Mouse (Mus musculus): ENCODE measurements around the gene Ccdc157. TPM values are rescaled to one million over a fixed set of nuclear protein-coding genes. Genes with fewer than 3 reads are reported as not detected.

The Ccdc157 gene
- total and polyA plus RNA-seq, 2 experiments = 4.5 to 9.3 TPM

DNA sequence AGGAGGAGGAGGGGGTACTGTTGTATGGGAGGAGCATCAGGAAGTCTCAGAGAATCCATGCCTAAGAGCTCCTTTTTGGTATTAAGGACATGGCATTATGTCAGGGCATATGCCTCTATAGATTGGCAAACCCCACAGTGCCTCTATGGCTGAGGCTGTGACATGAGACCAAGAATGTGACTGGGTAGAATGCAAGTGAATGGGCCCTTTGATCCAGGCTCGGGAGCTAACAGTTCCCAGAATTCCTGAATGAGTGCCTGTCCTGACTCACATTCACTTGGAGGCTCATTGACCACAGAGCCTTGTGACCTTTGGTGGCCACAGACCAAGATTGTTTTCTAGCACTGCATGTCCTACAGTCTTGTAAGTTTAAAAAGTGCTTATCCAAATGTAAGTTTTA is 22.0 kb upstream of the Ccdc157 start:
- H3K27ac ChIP-seq (replicated peaks; ENCODE audit: insufficient read depth, low read depth, low read length) = no peak overlapping the region
- H3K36me3 ChIP-seq (ENCODE audit: control insufficient read depth, insufficient read depth, low read length) = peaks cover 37% of the 10 kb centered on the region; the same call in 1 of the 2 replicates
- TF ChIP-seq CTCF (IDR thresholded peaks at IDR 0.05; ENCODE audit: low read depth, low read length) (no peak), POLR2A (IDR thresholded peaks at IDR 0.05; ENCODE audit: extremely low read depth, insufficient read depth, low read length) (no peak)
- H3K9ac ChIP-seq (ENCODE audit: low read depth, low read length) = no peak overlapping the region
- H3K27me3 ChIP-seq (ENCODE audit: control insufficient read depth, insufficient read depth, low read length) = no peaks in the 10 kb centered on the region
- peaks cover 3% of the 10 kb centered on the region; the same call in 1 of the 2 replicates for H3K79me2 ChIP-seq (ENCODE audit: control insufficient read depth, insufficient read depth, low read length)
- no peak for DNase-seq (ENCODE audit: extremely low read depth, low read depth, low spot score)
- H3K4me3 ChIP-seq (ENCODE audit: insufficient read depth, low read depth, low read length) = no peak overlapping the region
- WGBS = 19% methylated on average over 1 of the region's 1 CpGs
- H3K4me1 ChIP-seq (ENCODE audit: control insufficient read depth, insufficient read depth, low read length) = no peaks in the 10 kb centered on the region

DNA sequence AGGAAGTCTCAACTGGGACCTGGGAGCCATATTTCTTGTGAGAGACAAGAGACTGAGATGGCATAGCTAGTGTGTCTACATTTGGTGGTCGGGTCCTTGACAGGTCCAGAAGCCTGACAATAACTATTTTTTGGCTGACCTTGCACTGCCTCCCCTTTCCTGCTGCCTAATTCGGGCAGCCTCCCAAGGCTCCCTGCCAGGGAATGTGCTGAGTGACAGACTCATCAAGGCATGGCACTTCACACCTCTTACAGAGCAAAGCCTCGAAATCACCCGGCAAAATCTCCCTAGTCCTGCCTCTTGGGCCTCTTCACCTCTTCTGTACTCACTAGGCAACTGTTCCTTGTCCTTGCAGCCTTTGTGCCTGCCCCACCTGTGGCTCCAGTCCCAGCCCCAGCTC is 17.6 kb upstream of the Ccdc157 start:
- H3K27me3 ChIP-seq (ENCODE audit: control insufficient read depth, insufficient read depth, low read length) = no peaks in the 10 kb centered on the region
- H3K36me3 ChIP-seq (ENCODE audit: control insufficient read depth, insufficient read depth, low read length) = peaks cover 75% of the 10 kb centered on the region
- H3K79me2 ChIP-seq (ENCODE audit: control insufficient read depth, insufficient read depth, low read length) = no peaks in the 10 kb centered on the region
- DNase-seq (ENCODE audit: extremely low read depth, low read depth, low spot score) = no peak
- H3K4me3 ChIP-seq (ENCODE audit: insufficient read depth, low read depth, low read length) = no peak overlapping the region
- H3K4me1 ChIP-seq (ENCODE audit: control insufficient read depth, insufficient read depth, low read length) = no peaks in the 10 kb centered on the region
- no peak for TF ChIP-seq CTCF (IDR thresholded peaks at IDR 0.05; ENCODE audit: low read depth, low read length)
- no peak for TF ChIP-seq POLR2A (IDR thresholded peaks at IDR 0.05; ENCODE audit: extremely low read depth, insufficient read depth, low read length)
- 73% methylated on average over 4 of the region's 4 CpGs for WGBS
- H3K9ac ChIP-seq (ENCODE audit: low read depth, low read length) = no peak overlapping the region
- no peak overlapping the region for H3K27ac ChIP-seq (replicated peaks; ENCODE audit: insufficient read depth, low read depth, low read length)

GRCm38 (mm10) chr11:4174586-4174985 is 14.5 kb upstream of the Ccdc157 start:
- Histone ChIP-seq H3K4me1 (ENCODE audit: control insufficient read depth, insufficient read depth, low read length) (no peaks in the 10 kb centered on the region), H3K9ac (ENCODE audit: low read depth, low read length) (no peak overlapping the region), H3K79me2 (ENCODE audit: control insufficient read depth, insufficient read depth, low read length) (no peaks in the 10 kb centered on the region), H3K36me3 (ENCODE audit: control insufficient read depth, insufficient read depth, low read length) (peaks cover 86% of the 10 kb centered on the region), H3K27ac (replicated peaks; ENCODE audit: insufficient read depth, low read depth, low read length) (no peak overlapping the region), H3K27me3 (ENCODE audit: control insufficient read depth, insufficient read depth, low read length) (no peaks in the 10 kb centered on the region), H3K4me3 (ENCODE audit: insufficient read depth, low read depth, low read length) (no peak overlapping the region)
- 69% methylated on average over 5 of the region's 5 CpGs for WGBS
- TF ChIP-seq POLR2A (IDR thresholded peaks at IDR 0.05; ENCODE audit: extremely low read depth, insufficient read depth, low read length) = no peak
- TF ChIP-seq CTCF (IDR thresholded peaks at IDR 0.05; ENCODE audit: low read depth, low read length) = no peak
- DNase-seq (ENCODE audit: extremely low read depth, low read depth, low spot score) = no peak

DNA sequence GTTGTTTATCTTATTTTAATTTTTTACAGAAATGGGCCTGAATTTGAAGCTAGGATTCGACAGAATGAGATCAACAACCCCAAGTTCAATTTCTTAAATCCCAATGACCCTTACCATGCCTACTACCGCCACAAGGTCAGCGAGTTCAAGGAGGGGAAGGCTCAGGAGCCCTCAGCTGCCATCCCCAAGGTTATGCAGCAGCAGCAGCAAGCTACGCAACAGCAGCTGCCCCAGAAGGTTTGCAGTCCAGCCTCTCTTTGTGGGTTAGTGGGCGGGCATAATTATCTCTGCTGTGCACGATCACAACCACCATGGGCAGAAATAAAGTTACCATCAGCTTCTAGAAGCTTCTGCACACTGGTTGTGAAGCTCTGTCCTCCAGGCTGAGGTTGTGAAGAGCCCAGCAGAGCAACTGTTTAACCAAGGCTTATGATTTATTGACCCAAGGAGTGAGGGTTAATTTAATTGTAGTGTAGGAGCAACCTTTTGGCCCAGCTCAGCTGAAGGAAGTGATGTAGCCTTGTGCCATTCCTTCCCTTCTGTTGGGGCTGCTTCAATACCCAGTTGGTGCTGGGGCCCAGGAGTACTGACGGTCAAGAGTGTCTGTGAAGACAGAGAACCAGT is 6.5 kb upstream of the Ccdc157 start:
- Histone ChIP-seq H3K4me1 (ENCODE audit: control insufficient read depth, insufficient read depth, low read length) (no peaks in the 10 kb centered on the region), H3K9ac (ENCODE audit: low read depth, low read length) (no peak overlapping the region), H3K27me3 (ENCODE audit: control insufficient read depth, insufficient read depth, low read length) (no peaks in the 10 kb centered on the region), H3K36me3 (ENCODE audit: control insufficient read depth, insufficient read depth, low read length) (peaks cover 74% of the 10 kb centered on the region), H3K27ac (replicated peaks; ENCODE audit: insufficient read depth, low read depth, low read length) (no peak overlapping the region), H3K4me3 (ENCODE audit: insufficient read depth, low read depth, low read length) (no peak overlapping the region), H3K79me2 (ENCODE audit: control insufficient read depth, insufficient read depth, low read length) (peaks cover 2% of the 10 kb centered on the region)
- TF ChIP-seq POLR2A (IDR thresholded peaks at IDR 0.05; ENCODE audit: extremely low read depth, insufficient read depth, low read length) = no peak
- no peak for TF ChIP-seq CTCF (IDR thresholded peaks at IDR 0.05; ENCODE audit: low read depth, low read length)
- 84% methylated on average over 7 of the region's 7 CpGs for WGBS
- no peak for DNase-seq (ENCODE audit: extremely low read depth, low read depth, low spot score)

- peaks cover 9% of the 10 kb centered on the region for H3K4me1 ChIP-seq (ENCODE audit: control insufficient read depth, insufficient read depth, low read length)
- no peak for DNase-seq (ENCODE audit: extremely low read depth, low read depth, low spot score)
- WGBS = 97% methylated on average over 2 of the region's 2 CpGs
These were observed 4.6 kb upstream of the Ccdc157 start for GRCm38 (mm10) chr11:4164701-4165100.

GRCm38 (mm10) chr11:4160758-4161480 is 826 bp upstream of the Ccdc157 start:
- H3K27me3 ChIP-seq (ENCODE audit: control insufficient read depth, insufficient read depth, low read length) = no peaks in the 10 kb centered on the region
- no peak for DNase-seq (ENCODE audit: extremely low read depth, low read depth, low spot score)
- TF ChIP-seq CTCF (IDR thresholded peaks at IDR 0.05; ENCODE audit: low read depth, low read length) (no peak), POLR2A (IDR thresholded peaks at IDR 0.05; ENCODE audit: extremely low read depth, insufficient read depth, low read length) (no peak)
- H3K9ac ChIP-seq (ENCODE audit: low read depth, low read length) = peak overlapping the region; percentile 87
- peaks cover 30% of the 10 kb centered on the region for H3K36me3 ChIP-seq (ENCODE audit: control insufficient read depth, insufficient read depth, low read length)
- peak overlapping the region; percentile 75 for H3K27ac ChIP-seq (replicated peaks; ENCODE audit: insufficient read depth, low read depth, low read length)
- peak overlapping the region; percentile 90 for H3K4me3 ChIP-seq (ENCODE audit: insufficient read depth, low read depth, low read length)
- peaks cover 11% of the 10 kb centered on the region for H3K79me2 ChIP-seq (ENCODE audit: control insufficient read depth, insufficient read depth, low read length)
- H3K4me1 ChIP-seq (ENCODE audit: control insufficient read depth, insufficient read depth, low read length) = peaks cover 23% of the 10 kb centered on the region
- 6% methylated on average over 15 of the region's 15 CpGs for WGBS

More at GRCm38 (mm10) chr11:4164701-4165100, 4.6 kb upstream of the Ccdc157 start:
- no peak overlapping the region for H3K4me3 ChIP-seq (ENCODE audit: insufficient read depth, low read depth, low read length)
- no peaks in the 10 kb centered on the region for H3K27me3 ChIP-seq (ENCODE audit: control insufficient read depth, insufficient read depth, low read length)
- H3K9ac ChIP-seq (ENCODE audit: low read depth, low read length) = no peak overlapping the region
- no peak overlapping the region for H3K27ac ChIP-seq (replicated peaks; ENCODE audit: insufficient read depth, low read depth, low read length)
- peaks cover 11% of the 10 kb centered on the region for H3K79me2 ChIP-seq (ENCODE audit: control insufficient read depth, insufficient read depth, low read length)
- H3K36me3 ChIP-seq (ENCODE audit: control insufficient read depth, insufficient read depth, low read length) = peaks cover 58% of the 10 kb centered on the region
- TF ChIP-seq POLR2A (IDR thresholded peaks at IDR 0.05; ENCODE audit: extremely low read depth, insufficient read depth, low read length) (no peak), CTCF (IDR thresholded peaks at IDR 0.05; ENCODE audit: low read depth, low read length) (no peak)

Measured in liver, adult 2 months (tissue).